Mouse (Mus musculus) stomach, postnatal 0 days (tissue): ENCODE measurements around the gene Slc47a2.

Source experiments
- CTCF ChIP-seq: IDR thresholded peaks from 2 replicates; pipeline ENCODE4 v1.5.1; 2016; ENCODE audit warnings: antibody characterized with exemption, low read depth, mild to moderate bottlenecking, moderate library complexity
- EP300 ChIP-seq: optimal IDR thresholded peaks from 2 replicates; pipeline ENCODE3; 2016; ENCODE audit warnings: antibody characterized with exemption

GRCm38 (mm10) chr11:61316864-61317263, 25.8 kb downstream of the Slc47a2 start:
- TF ChIP-seq CTCF (no peak), EP300 (no peak)
